Mouse (Mus musculus): ENCODE results near the gene D630045J12Rik. TPM values are rescaled to one million over a fixed set of nuclear protein-coding genes. Genes with fewer than 3 reads are reported as not detected.

D630045J12Rik gene
- polyA plus RNA-seq, 2 experiments = 7.3 to 14.2 TPM

- Histone ChIP-seq H3K4me2 (replicated peaks; ENCODE audit: low read depth, low read length, severe bottlenecking) (no peak overlapping the region), H3K9ac (ENCODE audit: low read depth, low read length, severe bottlenecking) (no peak overlapping the region), H3K27ac (replicated peaks; ENCODE audit: low read depth, low read length) (no peak overlapping the region), H3K9me3 (ENCODE audit: control insufficient read depth, low read length) (no peaks in the 10 kb centered on the region), H3K4me1 (ENCODE audit: control insufficient read depth, insufficient read depth, low read length) (peaks cover 25% of the 10 kb centered on the region), H3K4me3 (replicated peaks; ENCODE audit: low read length) (no peak overlapping the region), H3K27me3 (ENCODE audit: control insufficient read depth, insufficient read depth, low read length) (no peaks in the 10 kb centered on the region), H3K36me3 (ENCODE audit: control insufficient read depth, insufficient read depth, low read length) (no peaks in the 10 kb centered on the region)
- no peak for TF ChIP-seq POLR2A (IDR thresholded peaks at IDR 0.05; ENCODE audit: borderline replicate concordance, extremely low read depth, insufficient read depth, insufficient read length)
- 73% methylated on average over 8 of the region's 8 CpGs for WGBS
- no peak for DNase-seq (ENCODE audit: low spot score)
- ATAC-seq (ENCODE audit: low FRiP score, low read depth) = no peak
Observed at GRCm38 (mm10) chr6:38242295-38242830, 11.4 kb downstream of the D630045J12Rik start.

GRCm38 (mm10) chr6:38241508-38241907 lies 12.3 kb downstream of the D630045J12Rik start:
- 88% methylated on average over 4 of the region's 4 CpGs for WGBS
- Histone ChIP-seq H3K36me3 (ENCODE audit: control insufficient read depth, insufficient read depth, low read length) (no peaks in the 10 kb centered on the region), H3K4me2 (replicated peaks; ENCODE audit: low read depth, low read length, severe bottlenecking) (no peak overlapping the region), H3K27ac (replicated peaks; ENCODE audit: low read depth, low read length) (no peak overlapping the region), H3K4me3 (replicated peaks; ENCODE audit: low read length) (no peak overlapping the region), H3K27me3 (ENCODE audit: control insufficient read depth, insufficient read depth, low read length) (no peaks in the 10 kb centered on the region), H3K9ac (ENCODE audit: low read depth, low read length, severe bottlenecking) (no peak overlapping the region), H3K9me3 (ENCODE audit: control insufficient read depth, low read length) (no peaks in the 10 kb centered on the region), H3K4me1 (ENCODE audit: control insufficient read depth, insufficient read depth, low read length) (peaks cover 25% of the 10 kb centered on the region)
- no peak for ATAC-seq (ENCODE audit: low FRiP score, low read depth)
- TF ChIP-seq POLR2A (IDR thresholded peaks at IDR 0.05; ENCODE audit: borderline replicate concordance, extremely low read depth, insufficient read depth, insufficient read length) = no peak
- DNase-seq (ENCODE audit: low spot score) = no peak

DNA sequence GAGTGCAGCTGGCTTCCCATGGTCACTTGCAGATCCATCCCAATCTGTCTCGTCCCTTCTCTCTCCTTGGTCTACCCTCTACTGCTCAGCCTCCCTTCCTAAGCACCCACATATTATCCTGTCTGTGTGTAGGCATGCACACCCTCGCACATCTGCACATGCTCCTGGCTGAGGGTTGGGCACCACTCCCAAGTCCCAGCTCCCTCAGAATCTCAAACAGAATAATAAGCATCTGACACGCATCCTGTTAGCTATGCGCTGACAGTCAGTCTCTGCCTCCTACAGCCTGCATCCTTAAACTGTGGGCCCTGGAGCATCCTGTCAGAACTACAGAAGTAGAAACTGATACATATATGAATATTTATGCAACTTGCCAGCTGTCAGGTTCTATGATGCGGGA lies 13.2 kb downstream of the D630045J12Rik start:
- no peak overlapping the region for H3K27ac ChIP-seq (replicated peaks; ENCODE audit: low read depth, low read length)
- no peak for DNase-seq (ENCODE audit: low spot score)
- no peak for ATAC-seq (ENCODE audit: low FRiP score, low read depth)
- H3K4me2 ChIP-seq (replicated peaks; ENCODE audit: low read depth, low read length, severe bottlenecking) = no peak overlapping the region
- no peak overlapping the region for H3K9ac ChIP-seq (ENCODE audit: low read depth, low read length, severe bottlenecking)
- WGBS = 87% methylated on average over 5 of the region's 5 CpGs
- no peak for TF ChIP-seq POLR2A (IDR thresholded peaks at IDR 0.05; ENCODE audit: borderline replicate concordance, extremely low read depth, insufficient read depth, insufficient read length)
- no peaks in the 10 kb centered on the region for H3K27me3 ChIP-seq (ENCODE audit: control insufficient read depth, insufficient read depth, low read length)
- peaks cover 17% of the 10 kb centered on the region for H3K4me1 ChIP-seq (ENCODE audit: control insufficient read depth, insufficient read depth, low read length)
- no peaks in the 10 kb centered on the region for H3K36me3 ChIP-seq (ENCODE audit: control insufficient read depth, insufficient read depth, low read length)
- no peak overlapping the region for H3K4me3 ChIP-seq (replicated peaks; ENCODE audit: low read length)
- no peaks in the 10 kb centered on the region for H3K9me3 ChIP-seq (ENCODE audit: control insufficient read depth, low read length)

GRCm38 (mm10) chr6:38238382-38238781 lies 15.4 kb downstream of the D630045J12Rik start:
- ATAC-seq (ENCODE audit: low FRiP score, low read depth) (no peak), DNase-seq (ENCODE audit: low spot score) (no peak)
- H3K36me3 ChIP-seq (ENCODE audit: control insufficient read depth, insufficient read depth, low read length) = no peaks in the 10 kb centered on the region
- H3K4me2 ChIP-seq (replicated peaks; ENCODE audit: low read depth, low read length, severe bottlenecking) = no peak overlapping the region
- no peaks in the 10 kb centered on the region for H3K9me3 ChIP-seq (ENCODE audit: control insufficient read depth, low read length)
- H3K9ac ChIP-seq (ENCODE audit: low read depth, low read length, severe bottlenecking) = no peak overlapping the region
- H3K4me1 ChIP-seq (ENCODE audit: control insufficient read depth, insufficient read depth, low read length) = no peaks in the 10 kb centered on the region
- no peak for TF ChIP-seq POLR2A (IDR thresholded peaks at IDR 0.05; ENCODE audit: borderline replicate concordance, extremely low read depth, insufficient read depth, insufficient read length)
- no peak overlapping the region for H3K4me3 ChIP-seq (replicated peaks; ENCODE audit: low read length)
- H3K27me3 ChIP-seq (ENCODE audit: control insufficient read depth, insufficient read depth, low read length) = no peaks in the 10 kb centered on the region
- H3K27ac ChIP-seq (replicated peaks; ENCODE audit: low read depth, low read length) = no peak overlapping the region
- WGBS = 76% methylated on average over 4 of the region's 4 CpGs

DNA sequence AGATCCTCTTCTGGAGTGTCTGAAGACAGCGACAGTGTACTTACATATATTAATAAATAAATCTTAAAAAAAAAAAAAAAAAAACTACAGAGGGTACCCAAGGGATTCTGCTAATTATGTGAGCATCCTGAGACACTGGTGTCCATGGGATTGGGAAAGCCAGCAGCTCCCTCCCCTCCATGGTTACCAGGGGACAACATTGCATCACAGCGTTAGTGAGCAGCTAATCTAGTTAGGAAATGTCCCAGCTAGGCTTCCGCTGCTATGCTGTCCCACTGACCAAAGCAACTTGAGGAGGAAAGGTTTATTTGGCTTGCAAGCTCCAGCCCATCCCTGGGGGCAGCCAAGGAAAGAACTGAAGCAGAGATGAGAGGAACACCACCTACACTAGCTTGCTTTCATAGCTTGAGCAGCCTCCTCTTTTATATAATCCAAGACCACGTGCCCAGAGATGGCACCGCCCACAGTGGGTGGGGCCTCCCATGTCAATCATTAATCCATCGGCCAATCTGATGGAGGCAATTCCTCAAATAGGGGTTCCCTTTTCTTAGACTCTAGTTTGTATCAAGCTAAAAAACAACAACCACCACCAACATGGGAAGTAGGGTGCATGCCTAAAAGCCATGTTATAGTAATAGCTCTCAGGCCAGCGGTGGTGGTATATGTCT lies 17.7 kb downstream of the D630045J12Rik start:
- Histone ChIP-seq H3K9ac (ENCODE audit: low read depth, low read length, severe bottlenecking) (no peak overlapping the region), H3K27ac (replicated peaks; ENCODE audit: low read depth, low read length) (no peak overlapping the region), H3K27me3 (ENCODE audit: control insufficient read depth, insufficient read depth, low read length) (no peaks in the 10 kb centered on the region), H3K9me3 (ENCODE audit: control insufficient read depth, low read length) (no peaks in the 10 kb centered on the region), H3K4me2 (replicated peaks; ENCODE audit: low read depth, low read length, severe bottlenecking) (no peak overlapping the region), H3K36me3 (ENCODE audit: control insufficient read depth, insufficient read depth, low read length) (no peaks in the 10 kb centered on the region), H3K4me1 (ENCODE audit: control insufficient read depth, insufficient read depth, low read length) (peaks cover 12% of the 10 kb centered on the region; the same call in 1 of the 2 replicates), H3K4me3 (replicated peaks; ENCODE audit: low read length) (no peak overlapping the region)
- no peak for TF ChIP-seq POLR2A (IDR thresholded peaks at IDR 0.05; ENCODE audit: borderline replicate concordance, extremely low read depth, insufficient read depth, insufficient read length)
- DNase-seq (ENCODE audit: low spot score) (no peak), ATAC-seq (ENCODE audit: low FRiP score, low read depth) (no peak)
- WGBS = 83% methylated on average over 7 of the region's 7 CpGs
